Comparison of ENCODE assay signal across 10 mouse cellular contexts in genomic region chr5:107054900-107055452, GRCm38 (mm10).
DNase-seq lines count a peak whose midpoint lies in the region; ATAC-seq lines count a peak whose summit lies in the region.
"Had no signal": no experiment of that assay in that cellular context is flagged by ENCODE, and none has a peak within 500 bp of the region (broad histone marks: within the 10 kb centered on the region; RNA-seq: fewer than 3 reads in every experiment).

No protein-coding gene starts in this region.

- H3K36me3 ChIP-seq in heart, embryonic 14.5 days (ENCODE audit: control insufficient read depth, insufficient read depth, low read length): no peaks in the 10 kb centered on the region
- H3K36me3 ChIP-seq in hindbrain, embryonic 16.5 days (ENCODE audit: control insufficient read depth, insufficient read depth, low read length): no peaks in the 10 kb centered on the region
- H3K36me3 ChIP-seq: lung, embryonic 15.5 days had no signal

- no peak overlapping the region for H3K4me3 ChIP-seq in heart, embryonic 14.5 days (ENCODE audit: control insufficient read depth in 1 of 2, insufficient read depth in 1 of 2, low read depth in 1 of 2, low read length in 2 of 2)
- H3K4me3 ChIP-seq in hindbrain, embryonic 16.5 days (ENCODE audit: low read length): no peak overlapping the region
- H3K4me3 ChIP-seq: lung, embryonic 15.5 days had no signal

- H3K9ac ChIP-seq in heart, embryonic 14.5 days (ENCODE audit: low read length): no peak overlapping the region
- H3K9ac ChIP-seq in hindbrain, embryonic 16.5 days (ENCODE audit: low read depth, low read length): no peak overlapping the region
- H3K9ac ChIP-seq: lung, embryonic 15.5 days had no signal

- 23% methylated on average over 6 of the region's 6 CpGs for WGBS in heart, embryonic 14.5 days
- WGBS in hindbrain, embryonic 16.5 days: 51% methylated on average over 6 of the region's 6 CpGs

- no peaks in the 10 kb centered on the region for H3K27me3 ChIP-seq in heart, embryonic 14.5 days (ENCODE audit: control insufficient read depth, insufficient read depth, low read length)
- no peaks in the 10 kb centered on the region for H3K27me3 ChIP-seq in hindbrain, embryonic 16.5 days (replicated peaks; ENCODE audit: control insufficient read depth, insufficient read depth, low read length)
- H3K27me3 ChIP-seq: lung, embryonic 15.5 days had no signal

- DNase-seq in heart, adult 18-20 months: no peak
- peak; percentile 27 for DNase-seq in retina, postnatal 1 day
- DNase-seq in retina, embryonic 14.5 days (ENCODE audit: low spot score): no peak
- DNase-seq in ovary, postnatal 14 days (ENCODE audit: low spot score): no peak
- DNase-seq: spleen, adult 18-20 months; thymus, adult 2 months had no signal

- ATAC-seq in heart, embryonic 14.5 days (ENCODE audit: insufficient number of reproducible peaks, insufficient read depth, low FRiP score, low read depth): no peak
- peak; percentile 67 for ATAC-seq in hindbrain, embryonic 16.5 days
- no peak for ATAC-seq in inflammation-experienced regulatory T-cells, adult 6 months

- H3K9me3 ChIP-seq in heart, embryonic 14.5 days (ENCODE audit: control insufficient read depth, low read length): no peaks in the 10 kb centered on the region
- H3K9me3 ChIP-seq in hindbrain, embryonic 16.5 days (ENCODE audit: control insufficient read depth, low read length): no peaks in the 10 kb centered on the region
- H3K9me3 ChIP-seq: lung, embryonic 15.5 days had no signal

- peak overlapping the region in 1 of 2 experiments; percentile 79; a peak in 3 of 4 replicates for H3K27ac ChIP-seq in heart, embryonic 14.5 days (replicated peaks in 1 of 2; ENCODE audit: control insufficient read depth in 1 of 2, insufficient read depth in 1 of 2, low read depth in 2 of 2, low read length in 2 of 2)
- H3K27ac ChIP-seq in hindbrain, embryonic 16.5 days (ENCODE audit: low read depth, low read length): no peak overlapping the region; the same call in 1 of the 2 replicates
- H3K27ac ChIP-seq: lung, embryonic 15.5 days had no signal

- peak overlapping the region; percentile 36 for H3K4me2 ChIP-seq in heart, embryonic 14.5 days (ENCODE audit: low read length)
- H3K4me2 ChIP-seq in hindbrain, embryonic 16.5 days (ENCODE audit: low read length): no peak overlapping the region
- H3K4me2 ChIP-seq: lung, embryonic 15.5 days had no signal

- peaks cover 32 to 54% of the 10 kb centered on the region in 2 experiments for H3K4me1 ChIP-seq in heart, embryonic 14.5 days (ENCODE audit: control insufficient read depth in 2 of 2, insufficient read depth in 2 of 2, low read length in 2 of 2)
- H3K4me1 ChIP-seq in hindbrain, embryonic 16.5 days (ENCODE audit: control insufficient read depth, insufficient read depth, low read depth, low read length): peaks cover 6% of the 10 kb centered on the region; the same call in 1 of the 2 replicates
